Mouse (Mus musculus) cortical plate, adult 2 months (tissue): ENCODE results near the gene Cep290.

Experiments
- CTCF ChIP-seq: fragments of 200-500 bp; IDR thresholded peaks from 2 replicates; pipeline ENCODE4 v1.5.1; 2011; ENCODE audit warnings: mild to moderate bottlenecking, control low read depth, low read length; ENCODE audit not compliant: insufficient read depth; ENCODE audit errors: extremely low read depth
- POLR2A ChIP-seq: fragments of 200-500 bp; IDR thresholded peaks from 2 replicates; pipeline ENCODE4 v1.6.1; 2011; ENCODE audit warnings: mild to moderate bottlenecking, low read length, control low read depth; ENCODE audit not compliant: insufficient read depth; ENCODE audit errors: extremely low read depth

DNA sequence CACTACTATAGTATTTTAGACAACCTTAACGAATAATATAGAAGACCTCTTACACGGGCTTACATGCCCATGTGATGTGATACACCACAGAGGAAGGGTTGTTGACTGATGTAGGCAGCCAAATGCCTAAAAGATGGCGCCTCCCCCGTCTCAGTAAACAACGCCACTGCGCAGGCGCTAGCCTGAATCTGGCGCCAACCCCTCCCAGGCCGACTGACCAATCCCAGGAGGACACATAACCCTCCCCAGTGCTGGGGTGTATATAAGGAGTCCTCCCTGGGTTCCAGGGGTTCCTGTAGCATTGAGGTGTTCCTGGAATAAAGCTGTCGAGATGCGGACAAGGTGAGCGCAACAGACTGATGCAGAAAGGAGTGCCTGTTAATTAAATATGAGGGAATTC lies 132.7 kb downstream of the Cep290 start:
- TF ChIP-seq POLR2A, result no peak
- TF ChIP-seq CTCF, result no peak
